Mouse (Mus musculus): ENCODE data around the gene Ifi202b. TPM values are rescaled to one million over a fixed set of nuclear protein-coding genes. Genes with fewer than 3 reads are reported as not detected.
"Not testable (repeated sequence)": the region's sequence is repeated elsewhere in the genome, so short reads cannot be mapped to it uniquely, and the experiment has no call there.

Gene Ifi202b
- total RNA-seq (2021): not detected

- not testable (repeated sequence) for DNase-seq (ENCODE audit: extremely low spot score in 1 of 2, low spot score in 1 of 2)
These were observed at the start of gene Ifi202b for GRCm38 (mm10) chr1:173982694-173983305. Gene Ifi202b, minus strand, starts transcription at chr1:173982744.

GRCm38 (mm10) chr1:174031698-174032097 lies 49.2 kb upstream of the Ifi202b start, which contains the start of gene Ifi205:
Gene Ifi205, minus strand, starts transcription at chr1:174031810.
- DNase-seq (ENCODE audit: extremely low spot score in 1 of 2, low spot score in 1 of 2): no peak

GRCm38 (mm10) chr1:174007050-174007449 lies 24.5 kb upstream of the Ifi202b start:
- not testable (repeated sequence) for DNase-seq (ENCODE audit: extremely low spot score in 1 of 2, low spot score in 1 of 2)

- DNase-seq (ENCODE audit: extremely low spot score in 1 of 2, low spot score in 1 of 2): not testable (repeated sequence)
These were observed 22.0 kb upstream of the Ifi202b start for GRCm38 (mm10) chr1:174004352-174005109.

GRCm38 (mm10) chr1:173995003-173995402 lies 12.5 kb upstream of the Ifi202b start:
- no peak for DNase-seq (ENCODE audit: extremely low spot score in 1 of 2, low spot score in 1 of 2)

- DNase-seq (ENCODE audit: extremely low spot score in 1 of 2, low spot score in 1 of 2): not testable (repeated sequence)
These were observed 1.5 kb downstream of the Ifi202b start for GRCm38 (mm10) chr1:173981038-173981437.

GRCm38 (mm10) chr1:173977622-173978021 lies 4.9 kb downstream of the Ifi202b start:
- DNase-seq (ENCODE audit: extremely low spot score in 1 of 2, low spot score in 1 of 2): no peak

- no peak for DNase-seq (ENCODE audit: extremely low spot score in 1 of 2, low spot score in 1 of 2)
These were observed 9.4 kb downstream of the Ifi202b start for GRCm38 (mm10) chr1:173973111-173973510.

- DNase-seq (ENCODE audit: extremely low spot score in 1 of 2, low spot score in 1 of 2): not testable (repeated sequence)
These were observed 21.1 kb downstream of the Ifi202b start for GRCm38 (mm10) chr1:173961491-173961890.

GRCm38 (mm10) chr1:173959998-173960397 lies 22.5 kb downstream of the Ifi202b start:
- not testable (repeated sequence) for DNase-seq (ENCODE audit: extremely low spot score in 1 of 2, low spot score in 1 of 2)

- not testable (repeated sequence) for DNase-seq (ENCODE audit: extremely low spot score in 1 of 2, low spot score in 1 of 2)
These were observed 26.6 kb downstream of the Ifi202b start for GRCm38 (mm10) chr1:173955839-173956527.

GRCm38 (mm10) chr1:173955071-173955796 lies 27.3 kb downstream of the Ifi202b start:
- DNase-seq (ENCODE audit: extremely low spot score in 1 of 2, low spot score in 1 of 2): no peak

- no peak for DNase-seq (ENCODE audit: extremely low spot score in 1 of 2, low spot score in 1 of 2)
These were observed 29.0 kb downstream of the Ifi202b start for GRCm38 (mm10) chr1:173953563-173953962.

GRCm38 (mm10) chr1:173949044-173949443 lies 33.5 kb downstream of the Ifi202b start:
- DNase-seq (ENCODE audit: extremely low spot score in 1 of 2, low spot score in 1 of 2): not testable (repeated sequence)

GRCm38 (mm10) chr1:173942780-173943066 lies 39.8 kb downstream of the Ifi202b start:
- DNase-seq (ENCODE audit: extremely low spot score in 1 of 2, low spot score in 1 of 2): peak in 1 of 2 experiments; percentile 4

- peak in 1 of 2 experiments; percentile 11 for DNase-seq (ENCODE audit: extremely low spot score in 1 of 2, low spot score in 1 of 2)
These were observed 40.4 kb downstream of the Ifi202b start, which contains the start of the genes Mndal and Ifi203 for GRCm38 (mm10) chr1:173941924-173942779. Gene Mndal, minus strand, starts transcription at chr1:173942491. Gene Ifi203, minus strand, starts transcription at chr1:173942672.

- DNase-seq (ENCODE audit: extremely low spot score in 1 of 2, low spot score in 1 of 2): not testable (repeated sequence)
These were observed 41.0 kb downstream of the Ifi202b start for GRCm38 (mm10) chr1:173941522-173941921.

GRCm38 (mm10) chr1:173919279-173919678 lies 63.3 kb downstream of the Ifi202b start:
- DNase-seq (ENCODE audit: extremely low spot score in 1 of 2, low spot score in 1 of 2): not testable (repeated sequence)

- DNase-seq (ENCODE audit: extremely low spot score in 1 of 2, low spot score in 1 of 2): no peak
These were observed 68.0 kb downstream of the Ifi202b start for GRCm38 (mm10) chr1:173914559-173914958.
